Mouse (Mus musculus): Measurements from ENCODE around the gene C2cd4d. TPM values are rescaled to one million over a fixed set of nuclear protein-coding genes. Genes with fewer than 3 reads are reported as not detected.

C2cd4d gene
- total RNA-seq (2017): not detected in 2 replicates

- ATAC-seq (replicated peaks in 1 of 2; ENCODE audit: insufficient read depth in 1 of 2, low FRiP score in 2 of 2, low TSS enrichment in 1 of 2, low read depth in 1 of 2, poor library complexity in 2 of 2, severe bottlenecking in 2 of 2): no peak
Observed at GRCm38 (mm10) chr3:94362138-94362537, at the start of gene C2cd4d. C2cd4d (plus strand) TSS chr3:94362438.

- ATAC-seq (replicated peaks in 1 of 2; ENCODE audit: insufficient read depth in 1 of 2, low FRiP score in 2 of 2, low TSS enrichment in 1 of 2, low read depth in 1 of 2, poor library complexity in 2 of 2, severe bottlenecking in 2 of 2): no peak
Observed at GRCm38 (mm10) chr3:94328681-94329080, 33.6 kb upstream of the C2cd4d start.

- ATAC-seq (replicated peaks in 1 of 2; ENCODE audit: insufficient read depth in 1 of 2, low FRiP score in 2 of 2, low TSS enrichment in 1 of 2, low read depth in 1 of 2, poor library complexity in 2 of 2, severe bottlenecking in 2 of 2): peak; percentile 83 to 90; a peak in 3 of 4 replicates
Observed at GRCm38 (mm10) chr3:94334442-94334841, 27.8 kb upstream of the C2cd4d start.

DNA sequence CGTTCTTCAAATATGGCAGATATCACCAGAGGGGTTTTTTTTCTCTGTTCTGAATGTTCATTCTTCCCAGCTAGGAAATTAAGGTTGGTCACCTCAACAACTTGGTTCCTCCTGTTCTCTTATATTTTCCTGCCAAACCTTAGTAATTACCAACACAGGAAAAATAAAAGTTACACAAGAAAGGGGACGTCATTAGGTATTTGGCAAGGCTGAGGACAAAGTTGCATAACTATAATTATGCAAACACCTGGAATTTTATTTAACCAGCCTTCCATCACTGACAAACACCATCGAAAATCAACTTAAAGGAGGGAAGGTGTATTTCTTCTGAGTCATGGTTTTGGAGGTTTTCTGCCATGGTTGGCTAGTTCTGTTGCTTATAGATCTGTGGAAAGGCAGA, 23.7 kb upstream of the C2cd4d start:
- no peak for ATAC-seq (replicated peaks in 1 of 2; ENCODE audit: insufficient read depth in 1 of 2, low FRiP score in 2 of 2, low TSS enrichment in 1 of 2, low read depth in 1 of 2, poor library complexity in 2 of 2, severe bottlenecking in 2 of 2)

- no peak for ATAC-seq (replicated peaks in 1 of 2; ENCODE audit: insufficient read depth in 1 of 2, low FRiP score in 2 of 2, low TSS enrichment in 1 of 2, low read depth in 1 of 2, poor library complexity in 2 of 2, severe bottlenecking in 2 of 2)
Observed at GRCm38 (mm10) chr3:94341959-94342422, 20.2 kb upstream of the C2cd4d start, which contains the start of gene Them5. Them5 (plus strand) TSS chr3:94342099.

DNA sequence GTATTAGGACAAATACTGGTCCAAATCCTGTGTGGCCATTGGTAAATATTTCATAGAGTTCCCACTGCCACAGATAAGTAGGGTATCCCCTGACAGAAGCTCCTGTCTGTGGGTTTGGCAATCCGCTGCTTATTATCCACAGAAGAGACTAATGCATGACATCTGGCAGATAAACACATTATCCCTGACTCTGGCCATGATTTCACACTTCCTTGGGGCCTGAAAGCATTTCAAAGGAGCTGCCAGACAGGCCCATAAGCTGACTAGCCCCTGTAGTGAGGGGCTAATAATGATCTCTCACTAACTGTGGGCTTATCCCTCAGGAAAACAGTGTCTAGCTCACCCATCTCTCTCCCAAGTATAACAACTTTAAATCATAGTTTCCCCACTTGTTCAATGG, 19.7 kb upstream of the C2cd4d start:
- ATAC-seq (replicated peaks in 1 of 2; ENCODE audit: insufficient read depth in 1 of 2, low FRiP score in 2 of 2, low TSS enrichment in 1 of 2, low read depth in 1 of 2, poor library complexity in 2 of 2, severe bottlenecking in 2 of 2): no peak

GRCm38 (mm10) chr3:94344182-94344581, 18.1 kb upstream of the C2cd4d start:
- ATAC-seq (replicated peaks in 1 of 2; ENCODE audit: insufficient read depth in 1 of 2, low FRiP score in 2 of 2, low TSS enrichment in 1 of 2, low read depth in 1 of 2, poor library complexity in 2 of 2, severe bottlenecking in 2 of 2): no peak

DNA sequence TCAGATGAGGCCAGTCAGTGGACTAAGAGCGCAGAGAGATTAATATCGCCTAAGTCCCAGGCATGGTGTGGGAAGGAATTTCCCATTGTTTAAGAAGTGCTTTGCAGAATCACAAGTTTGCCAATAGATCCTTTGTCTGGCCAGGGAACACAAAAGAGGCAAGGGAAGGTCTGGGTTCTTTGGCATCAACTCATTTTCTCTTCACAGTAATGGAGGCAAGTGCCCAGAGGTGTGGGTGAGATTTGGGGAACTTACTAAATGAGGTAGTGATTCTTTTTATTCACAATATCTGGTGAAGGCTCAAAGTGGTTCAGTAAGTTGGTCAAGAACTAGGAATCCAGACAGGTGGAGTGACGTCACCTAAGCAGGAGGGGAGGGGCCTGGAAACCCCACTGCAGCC, 17.3 kb upstream of the C2cd4d start:
- no peak for ATAC-seq (replicated peaks in 1 of 2; ENCODE audit: insufficient read depth in 1 of 2, low FRiP score in 2 of 2, low TSS enrichment in 1 of 2, low read depth in 1 of 2, poor library complexity in 2 of 2, severe bottlenecking in 2 of 2)

- no peak for ATAC-seq (replicated peaks in 1 of 2; ENCODE audit: insufficient read depth in 1 of 2, low FRiP score in 2 of 2, low TSS enrichment in 1 of 2, low read depth in 1 of 2, poor library complexity in 2 of 2, severe bottlenecking in 2 of 2)
Observed at GRCm38 (mm10) chr3:94348146-94348545, 14.1 kb upstream of the C2cd4d start.

GRCm38 (mm10) chr3:94360812-94361211, 1.4 kb upstream of the C2cd4d start:
- no peak for ATAC-seq (replicated peaks in 1 of 2; ENCODE audit: insufficient read depth in 1 of 2, low FRiP score in 2 of 2, low TSS enrichment in 1 of 2, low read depth in 1 of 2, poor library complexity in 2 of 2, severe bottlenecking in 2 of 2)

DNA sequence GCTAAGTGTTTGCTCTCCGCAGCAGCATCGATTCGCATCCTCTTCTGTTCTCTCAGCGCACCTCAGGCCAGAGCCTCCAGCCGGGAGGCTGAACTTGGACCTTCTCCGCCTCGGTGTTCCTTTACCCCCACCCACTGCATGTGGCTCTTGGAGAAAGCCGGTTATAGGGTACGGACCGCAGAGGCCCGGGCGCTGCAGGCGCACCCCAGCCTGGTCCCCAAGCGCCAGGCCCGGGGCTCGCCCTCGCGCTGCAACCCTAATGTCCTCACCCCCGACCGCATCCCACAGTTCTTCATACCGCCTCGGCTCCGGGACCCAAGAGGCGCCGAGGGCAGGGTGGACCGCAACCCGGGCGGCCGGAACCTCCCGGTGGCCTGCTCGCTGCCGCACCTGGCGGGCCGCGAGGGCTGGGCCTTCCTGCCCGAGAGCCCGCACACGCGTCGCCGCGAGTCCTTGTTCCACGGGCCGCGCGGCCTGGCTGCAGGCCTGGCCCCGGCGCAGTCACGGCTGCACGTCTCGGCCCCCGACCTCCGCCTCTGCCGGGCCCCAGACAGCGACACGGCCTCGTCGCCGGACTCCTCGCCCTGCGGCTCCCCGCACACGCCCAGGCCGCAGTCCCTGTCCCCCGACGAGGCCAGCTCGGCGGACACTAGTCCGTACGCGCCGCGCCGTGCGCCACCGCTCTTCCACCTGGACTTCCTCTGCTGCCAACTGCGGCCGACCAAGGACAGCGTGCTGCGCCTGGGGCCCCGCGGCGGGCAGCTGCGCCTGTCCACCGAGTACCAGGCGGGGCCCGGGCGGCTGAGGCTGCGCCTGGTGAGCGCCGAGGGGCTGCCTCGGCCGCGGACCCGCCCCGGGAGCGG, 1.3 kb downstream of the C2cd4d start:
- ATAC-seq (replicated peaks in 1 of 2; ENCODE audit: insufficient read depth in 1 of 2, low FRiP score in 2 of 2, low TSS enrichment in 1 of 2, low read depth in 1 of 2, poor library complexity in 2 of 2, severe bottlenecking in 2 of 2): peak; percentile 18 to 19; a peak in 3 of 4 replicates

- ATAC-seq (replicated peaks in 1 of 2; ENCODE audit: insufficient read depth in 1 of 2, low FRiP score in 2 of 2, low TSS enrichment in 1 of 2, low read depth in 1 of 2, poor library complexity in 2 of 2, severe bottlenecking in 2 of 2): no peak
Observed at GRCm38 (mm10) chr3:94364154-94364526, 1.9 kb downstream of the C2cd4d start.

DNA sequence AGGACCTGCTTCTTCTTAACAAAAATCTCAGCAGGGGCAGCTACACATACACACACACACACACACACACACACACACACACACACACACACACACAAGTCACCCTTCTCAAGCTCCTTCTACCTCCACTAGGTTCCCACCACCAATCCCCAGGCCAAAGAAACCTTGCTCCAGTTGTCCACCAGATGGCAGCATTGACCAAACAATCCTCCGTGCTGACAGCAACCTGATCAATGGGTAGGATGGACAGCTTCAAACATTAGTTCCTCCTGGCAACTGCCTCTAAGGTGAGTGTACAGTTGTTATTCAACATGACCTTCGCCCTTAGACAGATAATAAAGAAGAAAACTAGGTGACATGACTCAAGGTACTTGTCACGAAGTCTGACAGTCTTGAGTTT, 4.5 kb downstream of the C2cd4d start:
- peak; percentile 84 to 89 for ATAC-seq (replicated peaks in 1 of 2; ENCODE audit: insufficient read depth in 1 of 2, low FRiP score in 2 of 2, low TSS enrichment in 1 of 2, low read depth in 1 of 2, poor library complexity in 2 of 2, severe bottlenecking in 2 of 2)

GRCm38 (mm10) chr3:94367511-94367910, 5.3 kb downstream of the C2cd4d start:
- ATAC-seq (replicated peaks in 1 of 2; ENCODE audit: insufficient read depth in 1 of 2, low FRiP score in 2 of 2, low TSS enrichment in 1 of 2, low read depth in 1 of 2, poor library complexity in 2 of 2, severe bottlenecking in 2 of 2): no peak

DNA sequence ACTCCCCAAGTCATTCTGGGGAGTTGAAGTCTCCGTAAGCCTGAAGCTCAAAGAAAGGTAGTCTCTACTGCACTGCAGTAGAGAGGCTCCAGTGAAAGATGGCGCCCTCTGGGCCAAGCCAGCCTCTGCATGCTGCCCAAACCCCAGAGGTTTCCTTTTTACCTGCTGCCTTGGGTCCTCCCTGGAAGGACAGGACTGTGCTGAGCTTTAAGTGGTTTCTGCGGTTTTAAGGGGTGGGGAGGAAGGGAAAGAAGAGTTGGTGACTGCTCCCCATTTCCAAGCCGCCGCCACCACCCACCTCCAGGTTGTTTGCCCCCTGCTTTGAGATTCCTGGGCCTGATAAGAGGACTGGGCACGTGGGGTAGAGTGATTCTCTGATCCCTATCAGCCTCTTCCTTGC, 6.4 kb downstream of the C2cd4d start:
- no peak for ATAC-seq (replicated peaks in 1 of 2; ENCODE audit: insufficient read depth in 1 of 2, low FRiP score in 2 of 2, low TSS enrichment in 1 of 2, low read depth in 1 of 2, poor library complexity in 2 of 2, severe bottlenecking in 2 of 2)

DNA sequence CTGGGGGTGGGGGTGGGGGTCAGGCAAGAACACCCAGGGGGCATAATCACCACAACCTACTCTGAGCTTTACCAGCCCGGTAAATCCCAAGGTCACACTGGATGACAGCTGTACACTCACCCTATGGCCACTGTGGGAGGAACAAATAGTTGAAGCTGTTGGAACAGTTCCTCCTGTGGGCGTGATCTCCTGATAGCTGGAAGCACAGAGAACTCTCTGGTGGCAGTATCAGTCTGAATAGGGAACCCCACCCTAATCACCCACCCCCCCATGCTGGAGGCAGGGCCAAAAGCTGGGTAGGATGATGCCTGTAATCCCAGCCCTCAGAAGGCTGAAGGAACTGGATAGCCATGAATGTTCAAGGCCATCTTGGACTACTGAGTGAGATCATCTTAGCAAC, 7.5 kb downstream of the C2cd4d start:
- no peak for ATAC-seq (replicated peaks in 1 of 2; ENCODE audit: insufficient read depth in 1 of 2, low FRiP score in 2 of 2, low TSS enrichment in 1 of 2, low read depth in 1 of 2, poor library complexity in 2 of 2, severe bottlenecking in 2 of 2)

DNA sequence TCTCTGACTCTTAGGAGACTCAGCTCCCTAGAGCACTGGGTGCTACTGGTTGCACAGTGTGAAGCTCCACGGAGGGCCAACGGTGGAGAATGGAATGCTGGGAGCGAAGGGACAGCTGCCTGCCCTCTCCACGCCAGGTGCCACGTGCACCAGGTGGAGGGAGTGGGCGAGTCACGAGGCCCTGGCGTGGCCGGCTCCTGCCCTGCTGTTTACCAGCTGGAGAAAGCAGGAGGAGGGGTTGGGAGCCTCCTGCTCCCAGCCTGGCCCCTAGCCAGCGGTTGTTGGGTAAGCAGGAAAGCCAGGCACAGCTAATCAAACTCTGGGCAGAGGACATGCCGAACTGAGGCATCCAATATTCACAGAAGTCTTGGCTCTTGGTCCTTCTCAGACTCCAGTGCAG, 9.4 kb downstream of the C2cd4d start:
- ATAC-seq (replicated peaks in 1 of 2; ENCODE audit: insufficient read depth in 1 of 2, low FRiP score in 2 of 2, low TSS enrichment in 1 of 2, low read depth in 1 of 2, poor library complexity in 2 of 2, severe bottlenecking in 2 of 2): no peak

- no peak for ATAC-seq (replicated peaks in 1 of 2; ENCODE audit: insufficient read depth in 1 of 2, low FRiP score in 2 of 2, low TSS enrichment in 1 of 2, low read depth in 1 of 2, poor library complexity in 2 of 2, severe bottlenecking in 2 of 2)
Observed at GRCm38 (mm10) chr3:94372038-94372437, 9.8 kb downstream of the C2cd4d start.

DNA sequence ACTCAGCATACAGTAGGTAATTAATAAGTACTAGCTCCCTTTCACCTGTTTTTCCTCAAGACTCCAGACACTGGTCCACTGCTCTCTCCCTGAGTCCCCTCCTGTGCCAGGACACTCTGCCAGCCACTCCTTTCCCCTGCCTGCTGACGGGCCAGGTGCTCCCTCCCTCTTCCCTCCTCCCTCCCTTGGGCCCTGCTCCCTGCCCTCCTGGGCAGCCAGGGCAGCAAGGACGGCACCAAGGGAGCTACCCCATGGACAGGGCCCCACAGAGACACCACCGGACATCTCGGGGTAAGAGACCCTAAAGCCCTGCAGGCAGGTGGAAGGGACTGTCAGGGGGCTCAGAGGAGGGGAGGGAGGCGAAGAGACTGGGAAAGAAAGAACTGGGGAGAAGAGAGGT, 10.4 kb downstream of the C2cd4d start, which contains the start of gene Rorc:
Gene Rorc (plus strand): TSS at position 154 of the 400 bp plus-strand sequence.
- no peak for ATAC-seq (replicated peaks in 1 of 2; ENCODE audit: insufficient read depth in 1 of 2, low FRiP score in 2 of 2, low TSS enrichment in 1 of 2, low read depth in 1 of 2, poor library complexity in 2 of 2, severe bottlenecking in 2 of 2)

All from hematopoietic stem cell, adult 5-6 weeks (primary cell).